Mouse (Mus musculus) spleen, adult 18-20 months (tissue): ENCODE measurements at regions not wholly inside any gene's neighbourhood (a gene's known extent, or its start where the extent isn't known, plus 50 kb on each side); places are given as distances from the start of the nearest gene placed in this dataset.

ENCODE experiments used
- DNase-seq, 2 experiments: peaks; one replicate each; pipeline ENCODE4 v3.0.0; 2022; ENCODE audit warnings: mixed read lengths in 2 of 2

- DNase-seq, result no peak
These were observed 59.1 kb upstream of the Npvf start for GRCm38 (mm10) chr6:50713297-50713696.

DNA sequence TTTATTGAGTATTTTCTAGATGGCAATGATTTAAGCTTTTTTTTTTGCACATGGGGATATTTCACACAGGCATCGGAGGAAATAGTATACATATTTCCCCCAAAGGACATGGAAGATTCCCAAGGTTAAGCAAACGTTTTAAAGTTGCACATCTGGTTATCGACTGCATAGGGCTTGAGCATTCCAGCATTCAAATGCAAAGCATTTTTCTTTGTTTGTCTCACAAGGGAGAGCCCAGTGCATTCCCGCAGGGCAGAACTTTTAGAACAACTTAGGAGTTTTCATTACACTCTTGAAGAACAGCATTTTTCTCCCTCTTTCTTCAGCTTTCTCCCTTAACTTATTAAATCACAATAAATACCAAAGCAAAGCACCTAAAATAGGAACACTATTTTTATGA, 64.4 kb upstream of the Npvf start:
- DNase-seq, result no peak

DNA sequence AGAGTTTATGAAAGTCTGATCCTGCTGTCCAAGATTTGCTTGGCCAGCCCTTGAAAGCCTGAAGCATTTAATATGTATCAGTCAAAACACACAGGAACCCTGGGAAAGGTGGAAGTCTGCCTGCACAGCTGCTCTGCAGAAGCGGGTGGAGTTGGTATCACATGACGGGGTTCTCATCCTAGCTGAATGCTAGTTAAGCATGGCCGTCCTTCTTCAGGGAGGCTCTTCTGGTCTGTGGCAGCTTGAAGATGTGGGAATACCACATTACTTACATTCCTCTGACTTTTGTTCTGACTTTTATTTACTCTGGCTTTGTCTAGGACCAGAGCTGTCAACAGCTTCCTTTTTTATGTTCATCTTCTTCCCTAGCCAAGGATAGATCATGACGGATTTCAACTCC, 66.1 kb upstream of the Npvf start:
- DNase-seq, result no peak

DNA sequence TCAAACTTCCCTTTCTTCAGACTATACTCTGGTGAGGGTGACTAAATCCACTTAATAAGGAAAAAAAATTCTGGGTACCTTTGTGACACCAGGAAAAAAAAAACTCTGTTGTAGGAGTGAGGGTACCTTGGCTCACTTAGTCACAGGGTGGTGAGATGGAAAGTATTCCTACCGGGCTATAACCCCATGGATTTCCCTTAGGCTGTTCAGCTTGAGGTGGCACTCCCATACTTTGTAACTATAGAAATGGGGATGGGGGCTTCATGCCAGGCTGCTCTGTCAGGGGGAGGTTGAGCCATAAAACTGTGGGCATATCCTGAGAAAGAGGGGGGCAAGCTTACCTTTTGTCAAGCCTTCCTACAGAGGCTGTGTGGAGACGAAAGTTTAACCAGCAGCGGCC, 71.4 kb upstream of the Npvf start:
- DNase-seq, result no peak

- DNase-seq, result no peak
These were observed 71.9 kb upstream of the Npvf start for GRCm38 (mm10) chr6:50726166-50726591.

DNA sequence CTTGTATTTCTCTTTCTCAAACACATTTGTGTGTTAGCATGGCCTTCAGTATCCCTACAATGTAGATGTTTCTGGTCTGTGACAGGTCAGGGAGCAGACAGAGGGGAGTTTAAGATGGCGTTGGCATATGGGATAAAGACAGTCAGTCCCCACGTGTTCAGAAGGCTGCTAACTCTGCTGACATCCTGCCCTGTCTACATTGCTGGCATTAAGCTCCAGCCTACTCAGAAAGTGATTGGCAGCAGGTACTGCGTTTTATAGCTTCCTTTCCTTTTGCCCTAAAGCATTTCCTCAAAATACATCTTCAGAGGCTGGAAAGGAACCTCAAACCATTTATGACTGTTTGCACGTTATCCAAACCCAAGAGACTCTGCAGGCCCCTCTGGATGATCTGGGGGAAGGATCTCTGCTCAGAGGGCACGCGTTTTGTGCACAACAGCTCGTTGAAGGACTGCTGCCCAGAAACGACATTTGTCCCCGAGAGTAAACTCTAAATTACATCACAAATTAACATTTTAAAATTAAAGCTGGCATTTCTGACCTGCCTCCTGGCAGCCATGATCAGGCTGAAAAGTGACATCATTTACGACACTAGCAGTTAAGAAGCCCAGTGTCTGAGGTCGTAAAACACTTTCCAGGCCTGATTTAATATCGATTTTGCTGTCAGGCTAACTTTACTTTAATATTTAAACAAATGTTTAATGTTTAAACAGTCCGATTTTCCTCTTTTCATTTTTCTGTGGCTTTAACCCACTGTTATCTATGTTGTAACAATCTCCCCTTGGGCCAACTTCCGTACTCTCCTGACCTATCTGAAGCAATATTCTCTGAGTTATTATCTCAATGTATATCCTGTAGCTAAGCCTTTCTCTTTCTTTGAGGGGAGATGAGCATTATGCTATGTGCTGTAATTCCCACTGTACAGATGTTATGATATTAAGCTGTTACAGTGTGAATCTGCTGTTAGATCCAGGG, 76.8 kb upstream of the Npvf start:
- no peak for DNase-seq

DNA sequence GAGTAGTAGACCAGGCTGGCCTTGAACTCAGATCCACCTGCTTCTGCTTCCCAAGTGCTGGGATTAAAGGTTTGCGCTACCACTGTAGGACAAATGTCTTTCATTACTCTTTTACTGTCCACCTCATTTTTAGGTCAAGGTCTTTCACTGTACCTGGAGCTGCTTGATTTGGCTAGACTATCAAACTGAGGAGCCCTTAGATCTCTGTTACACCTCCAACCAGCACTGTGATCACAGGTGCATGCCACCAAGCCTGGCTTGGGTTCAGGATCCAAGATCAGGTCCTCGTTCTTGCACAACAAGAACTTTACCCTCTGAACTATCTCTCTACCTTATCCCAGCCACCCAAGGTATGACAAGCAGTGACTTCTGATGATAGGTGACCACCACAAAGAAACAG, 80.5 kb upstream of the Npvf start:
- DNase-seq, result no peak

DNA sequence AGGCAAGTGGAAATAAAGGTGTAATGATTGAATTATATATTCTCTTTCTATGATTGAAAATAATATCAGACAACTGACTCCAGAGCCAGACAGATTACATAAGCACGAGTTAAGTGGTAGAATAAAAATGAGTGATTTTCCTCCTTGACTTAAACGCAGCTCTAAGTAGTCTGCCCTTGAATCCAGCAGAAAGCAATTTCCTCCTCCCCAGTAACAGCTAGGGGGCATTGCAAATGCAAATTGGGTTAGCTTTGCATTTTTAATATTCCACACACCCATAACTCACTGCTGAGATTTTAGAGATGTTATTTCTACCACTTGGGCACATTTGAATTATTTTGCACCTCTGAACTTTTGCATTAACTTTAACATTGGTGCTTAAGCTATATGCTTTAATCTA, 81.6 kb upstream of the Npvf start:
- no peak for DNase-seq

GRCm38 (mm10) chr6:50742009-50742408, 87.8 kb upstream of the Npvf start:
- DNase-seq, result no peak

DNA sequence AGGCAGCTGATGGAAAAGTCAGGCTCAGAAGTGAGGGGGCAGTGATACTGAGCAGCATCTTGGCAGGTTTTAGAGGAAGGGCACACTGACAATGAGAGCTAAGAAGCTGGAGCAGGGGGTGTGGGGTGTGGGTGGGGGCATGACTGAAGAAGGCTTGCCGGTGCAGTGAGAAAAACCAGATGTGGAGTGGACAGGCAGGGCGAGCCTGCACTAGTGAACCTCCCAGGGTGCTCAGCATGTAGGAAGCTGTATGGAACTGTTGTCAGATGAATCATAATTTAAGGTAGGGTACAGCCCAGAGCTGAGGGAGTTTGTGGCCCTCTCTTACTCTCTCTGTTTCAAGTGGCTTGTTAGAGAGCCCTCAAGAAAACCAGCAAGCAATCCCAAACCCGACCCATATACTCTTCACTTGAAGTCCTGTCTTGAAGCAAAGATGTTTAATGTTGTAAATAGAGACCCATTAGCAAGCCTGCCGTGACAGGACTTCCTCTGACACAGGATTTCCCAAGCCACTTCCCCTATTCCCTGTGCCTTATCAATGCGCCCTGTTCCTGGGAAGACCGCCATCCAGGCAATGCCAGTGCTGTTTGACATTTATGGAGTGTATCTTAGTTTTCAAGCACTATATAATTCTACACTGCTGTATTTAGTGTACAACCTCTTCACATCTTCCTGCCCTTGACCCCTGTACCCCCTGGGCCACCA, 90.4 kb upstream of the Npvf start:
- no peak for DNase-seq

GRCm38 (mm10) chr6:50753151-50753550, 98.9 kb upstream of the Npvf start:
- no peak for DNase-seq

GRCm38 (mm10) chr6:50754786-50755185, 100.5 kb upstream of the Npvf start:
- no peak for DNase-seq

DNA sequence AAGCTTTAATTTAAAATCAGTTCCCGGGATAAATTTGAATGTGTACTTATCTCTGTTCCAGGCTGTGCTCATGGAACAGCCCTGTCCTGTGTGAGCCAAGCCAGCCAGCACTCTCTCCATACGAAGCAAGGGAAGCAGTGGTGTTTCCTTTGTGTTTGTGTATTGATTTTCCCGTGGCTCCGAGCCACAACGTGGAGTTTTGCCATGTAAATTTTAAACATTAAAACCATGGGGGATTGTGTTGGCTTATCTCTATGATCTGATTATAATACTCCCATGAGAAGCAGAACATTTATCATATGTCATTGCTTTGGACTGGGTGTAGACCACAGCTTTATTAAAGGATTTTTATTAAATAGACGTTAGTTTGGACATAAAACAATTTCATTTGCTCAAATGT, 106.1 kb upstream of the Npvf start:
- no peak for DNase-seq

GRCm38 (mm10) chr6:50763121-50763520, 108.9 kb upstream of the Npvf start:
- no peak for DNase-seq

- DNase-seq, result no peak
These were observed 112.2 kb upstream of the Npvf start for GRCm38 (mm10) chr6:50766442-50766915.

- no peak for DNase-seq
These were observed 112.9 kb upstream of the Npvf start for GRCm38 (mm10) chr6:50767126-50767525.

GRCm38 (mm10) chr6:50767827-50768226, 113.6 kb upstream of the Npvf start:
- no peak for DNase-seq

DNA sequence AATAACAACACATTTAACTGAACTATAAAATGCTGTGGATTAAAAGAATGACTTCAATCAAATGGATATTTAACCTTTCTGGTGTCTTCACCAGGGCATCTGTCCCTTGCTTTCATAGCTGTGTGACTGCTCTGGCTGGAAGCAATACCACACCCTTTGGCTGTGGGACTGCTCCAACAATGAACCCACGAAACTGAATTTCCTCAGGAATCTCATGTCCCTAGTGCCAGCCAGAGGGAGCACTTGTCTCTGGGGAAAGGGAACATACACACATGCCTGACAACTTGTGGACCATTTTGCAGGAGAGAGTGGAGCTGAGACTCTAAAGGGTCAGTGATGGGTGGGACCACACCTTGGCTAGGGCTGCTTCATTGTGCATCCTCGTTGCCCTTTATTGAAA, 114.9 kb upstream of the Npvf start:
- DNase-seq, result no peak

GRCm38 (mm10) chr6:50770481-50770880, 116.2 kb upstream of the Npvf start:
- DNase-seq, result no peak

DNA sequence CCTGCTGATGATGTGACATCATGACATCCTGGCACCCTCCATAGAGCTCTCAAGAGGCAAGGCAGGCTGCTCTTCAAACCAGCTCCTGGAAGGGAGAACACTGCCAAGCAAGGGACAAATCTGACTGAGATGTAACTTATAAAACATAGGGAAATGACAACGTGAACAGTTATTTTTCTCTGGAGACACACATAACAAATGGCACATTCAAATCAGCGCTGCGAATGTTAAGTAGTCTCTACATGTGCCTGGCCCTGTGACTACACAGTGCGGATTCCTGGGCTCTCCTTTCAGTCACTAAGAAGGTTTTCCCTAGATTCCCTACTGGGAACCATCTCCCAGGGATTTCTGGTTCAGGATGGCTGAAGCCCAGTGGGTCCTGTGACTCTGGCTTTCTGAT, 121.4 kb upstream of the Npvf start:
- no peak for DNase-seq

DNA sequence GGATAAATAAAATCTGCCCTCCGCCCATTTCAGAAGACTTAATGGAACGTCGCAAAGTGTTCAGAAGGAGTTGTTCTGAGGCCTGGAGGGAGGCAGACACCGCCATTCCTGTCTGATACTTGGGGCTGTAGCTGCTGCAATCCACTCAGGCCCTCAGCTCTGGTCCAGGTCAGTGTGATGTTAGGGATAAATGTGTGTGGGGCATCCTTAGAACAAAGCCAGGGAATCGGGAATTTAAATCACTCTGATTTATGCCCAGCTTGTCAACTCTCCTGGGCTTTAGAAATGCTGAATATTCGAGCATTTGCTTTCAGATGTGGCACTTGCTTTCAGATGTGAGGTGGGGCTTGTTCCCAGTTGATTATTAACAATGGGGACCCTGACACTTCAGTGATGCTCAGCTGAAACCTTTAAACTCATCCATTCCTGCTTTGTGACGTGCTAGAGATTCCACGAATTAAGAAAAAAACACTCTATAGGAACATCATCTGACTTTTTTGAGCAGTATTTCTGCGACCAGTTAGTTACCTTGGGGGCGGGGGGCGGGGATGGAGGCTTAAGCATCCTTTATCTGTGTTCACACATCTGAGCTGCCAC, 122.1 kb upstream of the Npvf start:
- no peak for DNase-seq

DNA sequence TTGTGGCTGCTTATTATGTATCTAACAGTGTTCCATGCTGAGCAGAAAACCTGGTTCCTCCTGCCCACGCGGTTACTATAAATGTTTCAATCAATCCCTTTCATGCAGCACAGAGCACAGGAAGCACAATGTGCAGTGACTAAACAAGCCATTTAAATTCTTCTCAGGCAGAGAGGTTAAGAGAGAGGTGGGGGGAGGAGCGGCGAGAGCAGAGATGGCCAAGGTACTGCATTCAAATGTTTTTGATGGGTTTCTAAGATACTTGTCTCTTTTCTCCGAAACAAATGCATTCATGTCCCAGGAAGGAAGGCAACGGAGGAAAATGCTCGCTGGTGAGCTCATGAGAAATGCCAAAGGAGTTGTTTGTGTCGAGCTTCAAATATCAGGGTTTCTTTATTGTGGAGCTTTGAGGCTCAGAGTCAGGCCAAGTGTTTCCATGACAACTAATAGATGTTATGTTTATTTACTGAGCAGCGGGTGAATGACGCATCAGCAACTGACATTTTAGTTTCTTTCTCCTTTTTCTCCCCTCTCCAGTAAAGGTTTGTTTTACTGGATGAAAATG, 122.8 kb upstream of the Npvf start:
- DNase-seq, result no peak

GRCm38 (mm10) chr6:50777827-50778226, 123.6 kb upstream of the Npvf start:
- no peak for DNase-seq
